Mouse (Mus musculus) liver, adult 2 months (tissue): ENCODE results near the gene Arhgap35.

Experiments used
- CTCF ChIP-seq: fragments of 200-500 bp; IDR thresholded peaks from 2 replicates; pipeline ENCODE4 v1.5.1; 2011; ENCODE audit warnings: low read depth, low read length, control low read depth
- POLR2A ChIP-seq: fragments of 200-500 bp; IDR thresholded peaks from 2 replicates; pipeline ENCODE4 v1.6.1; 2011; ENCODE audit warnings: low read length, control low read depth; ENCODE audit not compliant: insufficient read depth; ENCODE audit errors: extremely low read depth

GRCm38 (mm10) chr7:16582299-16582698, 32.5 kb downstream of the Arhgap35 start:
- TF ChIP-seq POLR2A: no peak
- no peak for TF ChIP-seq CTCF
